Mouse (Mus musculus): ENCODE data around the gene Gpa33. TPM values are rescaled to one million over a fixed set of nuclear protein-coding genes. Genes with fewer than 3 reads are reported as not detected.

The Gpa33 gene
- polyA plus RNA-seq (2012; rRNA removed), result 57.3 and 59.9 TPM in 2 replicates

- peak; percentile 70 for DNase-seq (ENCODE audit: low spot score)
Observed at GRCm38 (mm10) chr1:166130224-166130860, at the start of gene Gpa33. Gene Gpa33, plus strand, starts transcription at chr1:166130238.

- no peak for DNase-seq (ENCODE audit: low spot score)
Observed at GRCm38 (mm10) chr1:166088446-166089170, 41.4 kb upstream of the Gpa33 start.

GRCm38 (mm10) chr1:166089337-166089736 lies 40.7 kb upstream of the Gpa33 start:
- no peak for DNase-seq (ENCODE audit: low spot score)

- DNase-seq (ENCODE audit: low spot score), result no peak
Observed at GRCm38 (mm10) chr1:166089739-166090138, 40.3 kb upstream of the Gpa33 start.

GRCm38 (mm10) chr1:166090306-166090705 lies 39.7 kb upstream of the Gpa33 start:
- DNase-seq (ENCODE audit: low spot score), result no peak

GRCm38 (mm10) chr1:166094462-166094861 lies 35.6 kb upstream of the Gpa33 start:
- DNase-seq (ENCODE audit: low spot score), result no peak

GRCm38 (mm10) chr1:166098120-166098519 lies 31.9 kb upstream of the Gpa33 start:
- DNase-seq (ENCODE audit: low spot score), result no peak

GRCm38 (mm10) chr1:166102920-166103608 lies 27.0 kb upstream of the Gpa33 start:
- no peak for DNase-seq (ENCODE audit: low spot score)

- no peak for DNase-seq (ENCODE audit: low spot score)
Observed at GRCm38 (mm10) chr1:166104858-166105257, 25.2 kb upstream of the Gpa33 start.

- no peak for DNase-seq (ENCODE audit: low spot score)
Observed at GRCm38 (mm10) chr1:166105464-166105863, 24.6 kb upstream of the Gpa33 start.

GRCm38 (mm10) chr1:166114986-166115385 lies 15.1 kb upstream of the Gpa33 start:
- no peak for DNase-seq (ENCODE audit: low spot score)

GRCm38 (mm10) chr1:166115719-166116118 lies 14.3 kb upstream of the Gpa33 start:
- no peak for DNase-seq (ENCODE audit: low spot score)

GRCm38 (mm10) chr1:166117866-166118639 lies 12.0 kb upstream of the Gpa33 start:
- no peak for DNase-seq (ENCODE audit: low spot score)

- DNase-seq (ENCODE audit: low spot score), result no peak
Observed at GRCm38 (mm10) chr1:166122114-166122513, 7.9 kb upstream of the Gpa33 start.

GRCm38 (mm10) chr1:166123045-166123444 lies 7.0 kb upstream of the Gpa33 start:
- no peak for DNase-seq (ENCODE audit: low spot score)

- no peak for DNase-seq (ENCODE audit: low spot score)
Observed at GRCm38 (mm10) chr1:166123751-166124150, 6.3 kb upstream of the Gpa33 start.

- no peak for DNase-seq (ENCODE audit: low spot score)
Observed at GRCm38 (mm10) chr1:166124932-166125593, 5.0 kb upstream of the Gpa33 start.

- no peak for DNase-seq (ENCODE audit: low spot score)
Observed at GRCm38 (mm10) chr1:166126290-166126689, 3.7 kb upstream of the Gpa33 start.

GRCm38 (mm10) chr1:166126795-166127194 lies 3.2 kb upstream of the Gpa33 start:
- no peak for DNase-seq (ENCODE audit: low spot score)

GRCm38 (mm10) chr1:166127719-166128118 lies 2.3 kb upstream of the Gpa33 start, which contains the start of gene Dusp27:
Gene Dusp27, minus strand, starts transcription at chr1:166127922.
- DNase-seq (ENCODE audit: low spot score), result no peak

GRCm38 (mm10) chr1:166128551-166128950 lies 1.5 kb upstream of the Gpa33 start:
- DNase-seq (ENCODE audit: low spot score), result no peak

Data from urinary bladder, adult 2 months (tissue).